Mouse (Mus musculus) B cell, adult (primary cell): Measurements from ENCODE around the gene Tmsb4x. TPM values are rescaled to one million over a fixed set of nuclear protein-coding genes. Genes with fewer than 3 reads are reported as not detected.

ENCODE experiments used
- total RNA-seq: library from RNA; stranded (reverse); gene quantifications from 4 replicates; pipeline ENCODE4 v1.2.4, GENCODE M21; 2023; ENCODE audit not compliant: inconsistent age

Tmsb4x gene
- 3,310 to 3,777 TPM (median 3,348 TPM) in 4 replicates for total RNA-seq

GRCm38 (mm10) chrX:167208978-167209754, at the start of gene Tmsb4x:
Tmsb4x (minus strand) TSS chrX:167209315.

Other genes with a start within 250 kb of the Tmsb4x start
- gene Tlr8, start 55.0 kb upstream of the Tmsb4x start, total RNA-seq: 0.32 to 0.72 TPM (median 0.32 TPM) in 3 of 4 replicates, not detected in the other
- gene Tlr7, start 121.2 kb upstream of the Tmsb4x start, total RNA-seq: 27.3 to 36.8 TPM (median 32.3 TPM) in 4 replicates
- gene Prps2, start 173.4 kb upstream of the Tmsb4x start, total RNA-seq: 54.7 to 63.6 TPM (median 58.4 TPM) in 4 replicates